Mouse (Mus musculus) megakaryocyte progenitor cell, adult 5-6 weeks (primary cell): ENCODE results near the gene Fxyd7. TPM values are rescaled to one million over a fixed set of nuclear protein-coding genes. Genes with fewer than 3 reads are reported as not detected.

Source experiments
- ATAC-seq: replicated peaks from 2 replicates; pipeline ENCODE4 v1.8.0; 2016; ENCODE audit warnings: mild to moderate bottlenecking, moderate TSS enrichment, inconsistent platforms; ENCODE audit not compliant: poor library complexity
- total RNA-seq, 2 experiments: library from RNA; stranded (forward) in 1 of 2; stranded (reverse) in 1 of 2; fragments of 157-497, 149-512 nt in 1 of 2; fragments of 200-1000 nt in 1 of 2; gene quantifications; 2 replicates each; pipeline versions ENCODE4 v1.2.3 to v1.2.4; 2015 to 2017

The Fxyd7 gene
- total RNA-seq, 2 experiments from 2014 or later = not detected

GRCm38 (mm10) chr7:31017104-31017901 is 34.0 kb downstream of the Fxyd7 start:
- ATAC-seq = no peak

GRCm38 (mm10) chr7:31012971-31013370 is 38.3 kb downstream of the Fxyd7 start:
- no peak for ATAC-seq

- ATAC-seq = no peak
Observed at GRCm38 (mm10) chr7:31008889-31009288, 42.4 kb downstream of the Fxyd7 start.

GRCm38 (mm10) chr7:31008175-31008574 is 43.1 kb downstream of the Fxyd7 start:
- ATAC-seq = peak; percentile 93

GRCm38 (mm10) chr7:31007775-31008174 is 43.5 kb downstream of the Fxyd7 start:
- ATAC-seq = peak; percentile 56

- peak; percentile 89 for ATAC-seq
Observed at GRCm38 (mm10) chr7:31002650-31003049, 48.6 kb downstream of the Fxyd7 start.

- ATAC-seq = peak; percentile 66
Observed at GRCm38 (mm10) chr7:31000505-31001020, 50.7 kb downstream of the Fxyd7 start.

- ATAC-seq = no peak
Observed at GRCm38 (mm10) chr7:30996491-30996890, 54.8 kb downstream of the Fxyd7 start.

- ATAC-seq = no peak
Observed at GRCm38 (mm10) chr7:30993986-30994385, 57.3 kb downstream of the Fxyd7 start.

Other genes starting within 250 kb of the Fxyd7 start
- 8.5 and 8.8 TPM in 2 replicates for gene Ffar2, start 227.7 kb downstream of the Fxyd7 start, total RNA-seq (2015)
- gene Ffar2, start 227.7 kb downstream of the Fxyd7 start, total RNA-seq (2017) = 25.9 and 31.5 TPM in 2 replicates
- gene Ffar3, start 195.3 kb downstream of the Fxyd7 start, total RNA-seq (2015) = not detected in 2 replicates
- gene Ffar3, start 195.3 kb downstream of the Fxyd7 start, total RNA-seq (2017) = not detected in 2 replicates
- not detected in 2 replicates for gene Ffar1, start 189.9 kb downstream of the Fxyd7 start, total RNA-seq (2015)
- gene Ffar1, start 189.9 kb downstream of the Fxyd7 start, total RNA-seq (2017) = not detected in 2 replicates
- gene Cd22, start 171.1 kb downstream of the Fxyd7 start, total RNA-seq (2015) = 0.29 and 1.3 TPM in 2 replicates
- 0.07 and 0.29 TPM in 2 replicates for gene Cd22, start 171.1 kb downstream of the Fxyd7 start, total RNA-seq (2017)
- 0.39 TPM in 1 of 2 replicates, not detected in the other for gene Mag, start 136.6 kb downstream of the Fxyd7 start, total RNA-seq (2015)
- gene Mag, start 136.6 kb downstream of the Fxyd7 start, total RNA-seq (2017) = 0.37 and 1.3 TPM in 2 replicates
- gene Hamp2, start 126.8 kb downstream of the Fxyd7 start, total RNA-seq (2015) = not detected in 2 replicates
- gene Hamp2, start 126.8 kb downstream of the Fxyd7 start, total RNA-seq (2017) = not detected in 2 replicates
- gene Hamp, start 107.4 kb downstream of the Fxyd7 start, total RNA-seq (2015) = not detected in 2 replicates
- not detected in 2 replicates for gene Hamp, start 107.4 kb downstream of the Fxyd7 start, total RNA-seq (2017)
- gene Usf2, start 94.7 kb downstream of the Fxyd7 start, total RNA-seq (2015) = 92.6 and 97.4 TPM in 2 replicates
- gene Usf2, start 94.7 kb downstream of the Fxyd7 start, total RNA-seq (2017) = 137 and 162 TPM in 2 replicates
- gene Lsr, start 78.0 kb downstream of the Fxyd7 start, total RNA-seq (2015) = 0.12 and 0.59 TPM in 2 replicates
- gene Lsr, start 78.0 kb downstream of the Fxyd7 start, total RNA-seq (2017) = 0.33 and 0.68 TPM in 2 replicates
- 0.10 and 0.34 TPM in 2 replicates for gene Fam187b, start 77.7 kb downstream of the Fxyd7 start, total RNA-seq (2015)
- gene Fam187b, start 77.7 kb downstream of the Fxyd7 start, total RNA-seq (2017) = 0.42 and 0.91 TPM in 2 replicates
- 389 and 471 TPM in 2 replicates for gene Fxyd5, start 9.0 kb downstream of the Fxyd7 start, total RNA-seq (2015)
- 244 and 257 TPM in 2 replicates for gene Fxyd5, start 9.0 kb downstream of the Fxyd7 start, total RNA-seq (2017)
- not detected in 2 replicates for gene Fxyd1, start 5.7 kb upstream of the Fxyd7 start, total RNA-seq (2015)
- gene Fxyd1, start 5.7 kb upstream of the Fxyd7 start, total RNA-seq (2017) = not detected in 2 replicates
- 0.57 TPM in 1 of 2 replicates, not detected in the other for gene Lgi4, start 7.9 kb upstream of the Fxyd7 start, total RNA-seq (2015)
- gene Lgi4, start 7.9 kb upstream of the Fxyd7 start, total RNA-seq (2017) = 0.10 TPM in 1 of 2 replicates, not detected in the other
- not detected in 2 replicates for gene Fxyd3, start 25.2 kb upstream of the Fxyd7 start, total RNA-seq (2015)
- not detected in 2 replicates for gene Fxyd3, start 25.2 kb upstream of the Fxyd7 start, total RNA-seq (2017)
- 6.9 and 8.7 TPM in 2 replicates for gene Hpn, start 63.8 kb upstream of the Fxyd7 start, total RNA-seq (2015)
- 1.1 and 4.9 TPM in 2 replicates for gene Hpn, start 63.8 kb upstream of the Fxyd7 start, total RNA-seq (2017)
- not detected in 2 replicates for gene Scn1b, start 75.5 kb upstream of the Fxyd7 start, total RNA-seq (2015)
- 0.17 and 0.37 TPM in 2 replicates for gene Scn1b, start 75.5 kb upstream of the Fxyd7 start, total RNA-seq (2017)
- gene Gramd1a, start 104.4 kb upstream of the Fxyd7 start, total RNA-seq (2015) = 67.1 and 71.7 TPM in 2 replicates
- gene Gramd1a, start 104.4 kb upstream of the Fxyd7 start, total RNA-seq (2017) = 24.6 and 28.8 TPM in 2 replicates
- not detected in 2 replicates for gene Scgb2b2, start 239.0 kb upstream of the Fxyd7 start, total RNA-seq (2015)
- gene Scgb2b2, start 239.0 kb upstream of the Fxyd7 start, total RNA-seq (2017) = not detected in 2 replicates
- gene Scgb1b2, start 240.4 kb upstream of the Fxyd7 start, total RNA-seq (2015) = not detected in 2 replicates
- not detected in 2 replicates for gene Scgb1b2, start 240.4 kb upstream of the Fxyd7 start, total RNA-seq (2017)